Mouse (Mus musculus): Measurements from ENCODE around the gene Gm1123.

- TF ChIP-seq CTCF (IDR thresholded peaks at IDR 0.05; ENCODE audit: insufficient read depth, low read depth, low read length) (no peak), POLR2A (IDR thresholded peaks at IDR 0.05; ENCODE audit: insufficient read depth, low read depth, low read length) (no peak)
Observed at GRCm38 (mm10) chr9:98960348-98960747, 75.2 kb downstream of the Gm1123 start.
